Mouse (Mus musculus): ENCODE measurements at regions not wholly inside any gene's neighbourhood (a gene's known extent, or its start where the extent isn't known, plus 50 kb on each side); places are given as distances from the start of the nearest gene placed in this dataset.

- H3K27me3 ChIP-seq (ENCODE audit: control insufficient read depth, insufficient read depth, low read length) = no peaks in the 10 kb centered on the region
- H3K9ac ChIP-seq (replicated peaks; ENCODE audit: low read length) = no peak overlapping the region
- no peaks in the 10 kb centered on the region for H3K4me1 ChIP-seq (ENCODE audit: control insufficient read depth, insufficient read depth, low read length)
- no peaks in the 10 kb centered on the region for H3K9me3 ChIP-seq (ENCODE audit: control insufficient read depth, low read length)
- H3K36me3 ChIP-seq (ENCODE audit: control insufficient read depth, insufficient read depth, low read length) = no peaks in the 10 kb centered on the region
- H3K27ac ChIP-seq (replicated peaks; ENCODE audit: low read depth, low read length) = no peak overlapping the region
- ATAC-seq (ENCODE audit: low FRiP score, low TSS enrichment) (peak; percentile 55), DNase-seq (peak; percentile 47)
- no peak overlapping the region for H3K4me3 ChIP-seq (replicated peaks; ENCODE audit: low read depth, low read length)
- 43% methylated on average over 4 of the region's 4 CpGs for WGBS
- no peak overlapping the region for H3K4me2 ChIP-seq (ENCODE audit: low read length)
Observed at GRCm38 (mm10) chr10:74854991-74855664, 111.8 kb upstream of the Gnaz start.

All from midbrain, embryonic 14.5 days (tissue).